Mouse (Mus musculus): ENCODE results near the gene Fam192a.

GRCm38 (mm10) chr8:94535631-94536030 lies 66.2 kb downstream of the Fam192a start:
- TF ChIP-seq CTCF (IDR thresholded peaks at IDR 0.05; ENCODE audit: extremely low read depth, insufficient read depth, insufficient read length, insufficient replicate concordance) (no peak), POLR2A (IDR thresholded peaks at IDR 0.05; ENCODE audit: low read depth, low read length) (no peak)
